Mouse (Mus musculus) MEL (cell line): ENCODE data around the gene Snta1.

Source experiments
- EP300 ChIP-seq, 2 experiments: IDR thresholded peaks; 2 replicates each; pipeline ENCODE4 v1.6.1; 2011; ENCODE audit warnings: improper control_type of control experiment in 2 of 2, low read length in 2 of 2, low read depth in 1 of 2, mild to moderate bottlenecking in 1 of 2
- UBTF ChIP-seq: IDR thresholded peaks from 2 replicates; pipeline ENCODE4 v1.6.1; 2012; ENCODE audit warnings: low read depth, mild to moderate bottlenecking, inconsistent platforms, low read length, improper control_type of control experiment, moderate library complexity, borderline replicate concordance; ENCODE audit not compliant: insufficient read depth

DNA sequence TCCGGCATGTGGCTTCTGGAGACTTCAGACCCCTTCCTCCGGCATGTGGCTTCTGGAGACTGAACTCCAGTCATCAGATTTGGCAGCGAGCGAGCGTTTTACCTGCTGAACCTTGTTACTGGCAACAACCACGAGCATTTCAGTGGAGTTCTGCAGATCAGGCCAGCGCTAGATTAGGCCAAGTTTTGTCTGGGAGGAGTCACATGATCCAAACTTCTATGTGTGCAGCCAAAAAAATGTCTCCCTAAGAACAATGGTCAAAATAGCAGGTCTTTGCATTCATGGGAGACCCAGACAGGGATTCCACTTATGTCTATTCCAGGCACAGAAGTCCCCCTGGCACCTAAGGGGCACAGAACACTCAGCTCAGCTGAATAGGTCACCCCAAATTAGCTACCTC is 9.6 kb downstream of the Snta1 start:
- no peak for TF ChIP-seq EP300 (IDR thresholded peaks at IDR 0.05; ENCODE audit: low read depth in 1 of 2, low read length in 2 of 2)
- no peak for TF ChIP-seq UBTF
